Mouse (Mus musculus) ZHBTc4 (cell line): ENCODE data around the gene Ifnab.

Source experiments
- DNase-seq: peaks from one replicate; pipeline ENCODE4 v3.0.0-alpha.2; 2011; ENCODE audit warnings: low read depth, low spot score

The Ifnab gene

GRCm38 (mm10) chr4:88691259-88691658 lies at the start of gene Ifnab:
Ifnab (minus strand) TSS chr4:88691359.
- no peak for DNase-seq

DNA sequence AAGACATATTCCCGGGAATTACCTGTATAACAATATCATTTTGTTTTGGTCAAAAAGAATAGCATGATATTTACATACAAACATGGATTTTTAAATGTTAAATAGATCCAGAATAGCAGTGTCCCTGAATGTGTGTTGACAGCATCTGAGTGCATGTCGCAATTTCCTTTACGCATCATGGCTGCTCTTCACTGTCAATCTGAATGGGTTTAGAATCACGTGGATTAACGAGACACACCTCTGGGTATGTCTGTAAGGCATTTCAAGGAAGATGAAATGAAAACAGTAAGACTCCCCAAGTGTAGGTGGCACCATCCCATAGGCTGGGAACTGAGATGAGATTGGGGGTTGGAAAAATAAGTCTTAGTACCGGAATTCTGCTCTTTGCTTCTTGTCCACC lies 47.9 kb upstream of the Ifnab start:
- DNase-seq: no peak

DNA sequence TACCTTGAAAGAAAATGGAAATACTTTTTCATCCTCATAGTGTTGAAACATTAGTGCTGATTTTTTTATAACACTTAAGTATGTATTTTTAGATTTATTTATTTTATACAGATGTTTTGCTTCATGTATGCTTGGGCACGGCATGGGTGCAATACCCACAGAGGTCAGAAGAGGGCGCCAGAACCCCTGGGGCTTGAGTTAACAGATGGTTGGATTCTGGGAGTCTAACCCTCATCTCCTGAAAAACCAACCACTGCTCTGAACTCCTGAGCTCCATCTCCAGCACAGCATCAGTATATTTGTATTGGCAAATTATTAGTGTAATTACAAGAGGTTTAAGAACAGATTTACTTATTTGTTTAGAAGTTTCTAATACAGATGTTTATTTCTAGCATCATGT lies 47.3 kb upstream of the Ifnab start:
- DNase-seq: peak; percentile 78

- no peak for DNase-seq
These were observed 36.2 kb upstream of the Ifnab start for GRCm38 (mm10) chr4:88727324-88727723.

GRCm38 (mm10) chr4:88726727-88727126 lies 35.6 kb upstream of the Ifnab start:
- no peak for DNase-seq

DNA sequence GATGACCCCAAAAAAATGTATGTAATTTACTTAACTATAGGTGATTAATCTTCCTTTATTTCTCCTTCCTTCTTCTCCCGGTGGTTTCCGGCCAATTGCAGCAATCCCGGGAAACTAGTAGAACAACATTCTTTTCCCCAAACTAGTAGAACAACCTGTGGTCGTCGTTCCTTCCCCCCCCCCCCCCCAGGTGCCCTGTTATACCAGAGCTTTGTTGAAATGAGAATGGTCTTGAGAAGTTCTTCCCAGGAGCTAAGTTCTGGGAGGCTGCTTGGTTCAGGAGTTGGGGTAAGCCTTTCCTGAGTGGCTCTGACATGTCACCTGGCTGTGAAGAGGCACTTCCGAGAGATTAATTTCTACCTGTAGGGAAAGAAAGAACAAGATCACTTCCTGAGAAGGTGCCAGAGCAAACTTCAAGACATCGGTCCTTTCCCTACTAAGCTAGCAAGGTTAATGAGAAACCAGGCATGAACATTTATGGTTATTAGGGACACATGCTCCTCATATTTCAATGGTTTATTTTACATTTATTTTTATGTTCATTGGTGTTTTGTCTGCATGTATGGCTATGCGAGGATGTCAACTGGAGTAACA lies 32.4 kb upstream of the Ifnab start:
- DNase-seq: no peak

GRCm38 (mm10) chr4:88721791-88722721 lies 30.9 kb upstream of the Ifnab start, which contains the start of the genes Gm26566 and Klhl9:
Gm26566 (plus strand) TSS chr4:88721805.
Klhl9 (minus strand) TSS chr4:88722465.
- peak; percentile 94 for DNase-seq

- DNase-seq: no peak
These were observed 27.6 kb upstream of the Ifnab start for GRCm38 (mm10) chr4:88718715-88719114.

DNA sequence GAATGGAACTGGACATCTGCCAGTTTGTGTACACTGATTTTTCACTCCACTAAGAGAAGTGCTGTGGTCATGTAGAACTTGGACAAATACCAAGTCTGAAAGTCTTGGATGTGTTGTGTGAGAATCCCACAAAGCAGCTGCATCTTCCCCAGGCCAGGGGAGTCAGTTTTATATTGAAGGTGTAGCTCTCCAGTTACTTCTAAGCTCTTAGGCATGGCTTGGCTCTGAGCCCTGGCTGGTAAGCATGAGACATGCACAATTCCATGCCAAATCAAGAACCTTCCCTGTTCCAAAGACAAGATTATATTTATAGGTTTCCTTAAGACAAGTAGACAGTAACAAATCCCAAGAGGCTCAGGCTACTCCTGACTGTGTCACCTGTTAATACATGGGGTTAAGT lies 23.9 kb upstream of the Ifnab start:
- DNase-seq: no peak

DNA sequence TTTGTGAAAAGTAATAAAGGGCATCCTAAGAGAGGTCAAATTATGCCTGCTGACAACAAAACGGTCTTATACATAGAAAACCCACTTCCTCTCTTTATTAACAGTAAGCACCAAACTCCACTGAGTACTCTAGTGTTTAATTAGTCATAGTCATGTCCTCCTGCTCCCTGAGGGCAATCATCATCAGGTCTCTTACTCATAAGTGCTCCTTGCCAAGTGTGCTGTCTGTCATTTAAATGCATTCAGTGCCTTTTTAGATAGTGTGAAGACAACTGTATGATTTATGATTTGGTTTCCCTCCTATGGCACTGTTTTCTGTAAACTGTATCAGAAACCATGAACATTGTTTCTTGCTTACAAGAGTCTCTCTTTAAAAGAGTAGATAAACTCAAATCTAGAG lies 23.1 kb upstream of the Ifnab start:
- DNase-seq: no peak

GRCm38 (mm10) chr4:88707128-88707826 lies 16.1 kb upstream of the Ifnab start:
- DNase-seq: no peak

GRCm38 (mm10) chr4:88705924-88706323 lies 14.8 kb upstream of the Ifnab start:
- no peak for DNase-seq

DNA sequence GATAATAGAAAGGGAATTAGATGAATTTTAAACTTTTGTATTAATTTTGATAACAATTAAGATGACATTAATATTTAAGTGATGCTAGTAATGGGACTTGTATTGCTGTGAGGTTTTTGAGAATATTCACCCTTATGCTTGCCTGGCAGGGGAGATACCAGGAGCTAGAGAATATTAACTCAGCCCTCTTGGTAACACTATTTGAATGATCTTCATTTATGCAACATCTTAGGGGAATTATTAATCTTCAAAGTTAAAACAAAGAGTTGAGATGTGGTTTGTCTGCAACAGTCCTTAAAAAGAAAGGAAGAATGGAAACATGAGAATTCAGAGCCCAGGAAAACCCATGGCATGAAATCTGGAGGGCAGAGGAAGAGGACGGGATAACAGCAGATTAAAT lies 8.1 kb upstream of the Ifnab start:
- no peak for DNase-seq

DNA sequence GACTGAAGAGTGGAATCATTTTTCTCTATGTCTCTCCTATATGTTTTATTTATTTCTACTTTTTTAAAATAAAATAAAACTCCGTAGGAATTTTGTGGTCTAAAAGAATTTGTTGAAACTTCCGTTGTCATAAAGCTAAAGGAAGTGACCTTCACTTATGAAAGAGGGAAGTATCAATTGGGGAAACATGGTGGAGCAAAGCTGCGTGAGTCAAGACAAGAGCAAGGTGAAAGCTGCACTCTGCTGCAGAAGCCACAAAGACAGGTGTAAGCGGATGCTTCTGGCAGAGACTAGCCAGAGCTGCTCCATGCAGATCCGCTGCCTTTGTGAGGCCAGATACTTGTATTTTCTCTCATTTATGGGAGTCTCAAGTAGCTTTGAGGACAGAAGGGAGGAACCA lies 7.6 kb upstream of the Ifnab start:
- DNase-seq: no peak

- DNase-seq: no peak
These were observed 6.6 kb upstream of the Ifnab start for GRCm38 (mm10) chr4:88697753-88698152.

GRCm38 (mm10) chr4:88697108-88697507 lies 5.9 kb upstream of the Ifnab start:
- peak; percentile 8 for DNase-seq

DNA sequence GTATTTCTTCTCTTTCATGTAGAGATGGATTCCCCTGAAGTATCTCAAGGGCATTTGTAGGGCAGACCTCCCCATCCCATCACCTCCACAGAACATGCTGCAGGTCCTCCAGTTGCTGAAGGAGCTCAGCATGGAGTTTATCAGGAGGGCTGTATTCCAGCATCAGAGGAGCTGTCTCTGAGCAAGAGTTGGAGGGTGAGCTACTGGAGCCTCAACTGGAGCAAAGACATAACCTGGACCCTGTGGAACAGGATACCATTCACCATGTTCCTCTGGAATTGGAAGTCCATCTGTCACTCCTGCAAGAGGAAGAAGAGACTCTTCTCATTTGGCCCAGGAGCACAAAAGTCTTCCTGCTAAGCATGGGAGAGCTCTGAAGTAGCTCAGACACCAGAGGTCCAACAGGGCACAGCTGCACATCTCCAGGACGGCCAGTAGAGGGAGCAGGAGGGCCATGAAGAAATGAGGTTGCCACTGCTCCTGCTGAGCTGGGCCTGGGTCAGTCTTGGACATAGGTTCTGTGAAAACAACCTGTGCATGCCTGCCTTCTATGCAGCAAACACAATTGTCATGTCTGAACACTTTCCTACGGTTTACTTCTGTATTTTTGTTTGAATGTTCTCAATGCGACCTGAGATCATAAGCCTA lies 5.2 kb upstream of the Ifnab start:
- peak; percentile 77 for DNase-seq

DNA sequence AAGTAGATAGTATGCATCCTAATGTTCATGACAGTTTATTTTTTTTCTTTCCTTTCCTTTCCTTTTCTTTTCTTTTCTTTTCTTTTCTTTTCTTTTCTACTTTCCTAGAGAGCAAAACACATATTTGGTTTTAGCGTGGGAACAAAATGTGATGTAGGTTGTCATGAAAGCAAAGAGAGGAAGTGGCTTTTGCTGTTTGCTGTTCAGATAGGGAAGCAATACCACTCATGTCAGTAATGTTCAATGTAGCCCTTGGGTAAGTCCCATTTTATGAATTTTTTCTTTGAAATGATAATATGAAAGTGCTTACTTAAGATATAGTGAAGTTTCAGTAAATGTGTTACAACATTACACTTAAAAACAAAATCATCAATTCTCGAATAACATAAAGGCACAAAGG lies 2.2 kb upstream of the Ifnab start:
- no peak for DNase-seq

GRCm38 (mm10) chr4:88692537-88692936 lies 1.4 kb upstream of the Ifnab start:
- no peak for DNase-seq

DNA sequence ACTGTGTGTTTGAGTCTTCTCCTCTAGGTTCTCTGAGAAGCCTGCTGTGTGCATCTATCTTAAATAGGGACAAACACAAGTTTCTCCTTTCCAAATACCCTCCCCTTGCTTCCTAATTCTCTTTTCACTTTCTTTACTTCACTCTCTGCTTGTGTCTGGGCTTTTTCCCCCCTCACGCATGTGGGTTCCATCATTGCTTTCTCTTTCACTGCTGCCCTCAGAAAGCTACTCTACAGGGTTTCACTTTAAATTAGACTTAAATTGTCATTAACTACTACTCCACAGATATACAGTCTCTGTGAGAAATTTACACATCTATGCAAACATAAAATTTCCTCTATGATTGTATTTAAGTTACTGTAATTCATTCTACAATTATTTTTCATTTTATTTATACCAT lies 7.3 kb downstream of the Ifnab start, which contains the start of gene Ifna2:
Gene Ifna2 (minus strand): TSS at position 101 of the 400 bp plus-strand sequence.
- DNase-seq: no peak

- DNase-seq: no peak
These were observed 9.8 kb downstream of the Ifnab start for GRCm38 (mm10) chr4:88681353-88681752.

DNA sequence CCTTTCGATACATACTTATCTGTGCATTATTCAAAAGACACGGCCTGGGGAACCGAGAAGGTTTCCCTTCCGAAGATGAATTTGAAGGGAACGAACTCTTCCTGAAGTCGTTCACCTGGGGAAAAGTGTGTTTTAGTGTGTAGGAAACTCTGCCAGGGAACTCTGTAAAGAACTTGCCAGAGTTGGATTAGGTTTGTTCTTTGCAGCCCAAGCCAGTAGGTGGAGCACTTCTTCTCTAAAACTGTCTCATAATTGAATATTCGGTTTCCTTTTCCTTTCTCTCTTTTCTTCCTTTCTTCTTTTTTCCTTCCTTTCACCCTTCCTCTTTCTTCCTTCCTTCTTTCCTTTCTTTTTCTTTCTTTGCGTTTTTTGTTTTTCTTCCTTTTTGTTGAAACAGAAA lies 10.8 kb downstream of the Ifnab start:
- peak; percentile 18 for DNase-seq
